Mouse (Mus musculus): ENCODE measurements around the gene Klf14. TPM values are rescaled to one million over a fixed set of nuclear protein-coding genes. Genes with fewer than 3 reads are reported as not detected.

Klf14 gene
- polyA plus RNA-seq, 1 experiment from 2014 or later, result 2.3 TPM

GRCm38 (mm10) chr6:30957784-30958735 lies 818 bp downstream of the Klf14 start:
- Histone ChIP-seq H3K4me2 (peak overlapping the region; percentile 77), H3K36me3 (ENCODE audit: control insufficient read depth, insufficient read depth, low read length) (peaks cover 3% of the 10 kb centered on the region; the same call in 1 of the 2 replicates), H3K9ac (ENCODE audit: low read depth, low read length) (peak overlapping the region; percentile 28; the same call in 1 of the 2 replicates), H3K27ac (ENCODE audit: low read depth, low read length) (no peak overlapping the region), H3K4me1 (ENCODE audit: control insufficient read depth, insufficient read depth, low read length) (no peaks in the 10 kb centered on the region), H3K4me3 (ENCODE audit: low read depth, low read length) (peak overlapping the region; percentile 64), H3K27me3 (ENCODE audit: control insufficient read depth, insufficient read depth, low read length) (peaks cover 32% of the 10 kb centered on the region), H3K9me3 (replicated peaks; ENCODE audit: control insufficient read depth, low read length) (peaks cover 23% of the 10 kb centered on the region)
- no peak for ATAC-seq (replicated peaks; ENCODE audit: insufficient number of reproducible peaks, low FRiP score, low TSS enrichment)
- WGBS (ENCODE audit: insufficient replicate concordance), result 5% methylated on average over 83 of the region's 84 CpGs

- ATAC-seq (replicated peaks; ENCODE audit: insufficient number of reproducible peaks, low FRiP score, low TSS enrichment), result no peak
- H3K27me3 ChIP-seq (ENCODE audit: control insufficient read depth, insufficient read depth, low read length), result no peaks in the 10 kb centered on the region
- H3K36me3 ChIP-seq (ENCODE audit: control insufficient read depth, insufficient read depth, low read length), result no peaks in the 10 kb centered on the region
- no peak overlapping the region for H3K4me2 ChIP-seq
- 71% methylated on average over 5 of the region's 5 CpGs for WGBS (ENCODE audit: insufficient replicate concordance)
- no peaks in the 10 kb centered on the region for H3K4me1 ChIP-seq (ENCODE audit: control insufficient read depth, insufficient read depth, low read length)
- H3K9me3 ChIP-seq (replicated peaks; ENCODE audit: control insufficient read depth, low read length), result no peaks in the 10 kb centered on the region
- H3K27ac ChIP-seq (ENCODE audit: low read depth, low read length), result no peak overlapping the region
- no peak overlapping the region for H3K4me3 ChIP-seq (ENCODE audit: low read depth, low read length)
- no peak overlapping the region for H3K9ac ChIP-seq (ENCODE audit: low read depth, low read length)
These were observed 19.6 kb downstream of the Klf14 start for GRCm38 (mm10) chr6:30939264-30939663.

- no peak overlapping the region for H3K27ac ChIP-seq (ENCODE audit: low read depth, low read length)
- WGBS (ENCODE audit: insufficient replicate concordance), result 49% methylated on average over 2 of the region's 2 CpGs
- H3K4me3 ChIP-seq (ENCODE audit: low read depth, low read length), result no peak overlapping the region
- H3K9me3 ChIP-seq (replicated peaks; ENCODE audit: control insufficient read depth, low read length), result no peaks in the 10 kb centered on the region
- no peaks in the 10 kb centered on the region for H3K4me1 ChIP-seq (ENCODE audit: control insufficient read depth, insufficient read depth, low read length)
- no peak for ATAC-seq (replicated peaks; ENCODE audit: insufficient number of reproducible peaks, low FRiP score, low TSS enrichment)
- H3K4me2 ChIP-seq, result no peak overlapping the region
- no peak overlapping the region for H3K9ac ChIP-seq (ENCODE audit: low read depth, low read length)
- H3K27me3 ChIP-seq (ENCODE audit: control insufficient read depth, insufficient read depth, low read length), result no peaks in the 10 kb centered on the region
- H3K36me3 ChIP-seq (ENCODE audit: control insufficient read depth, insufficient read depth, low read length), result no peaks in the 10 kb centered on the region
These were observed 36.1 kb downstream of the Klf14 start for GRCm38 (mm10) chr6:30922821-30923220.

- Histone ChIP-seq H3K27ac (ENCODE audit: low read depth, low read length) (no peak overlapping the region), H3K9me3 (replicated peaks; ENCODE audit: control insufficient read depth, low read length) (no peaks in the 10 kb centered on the region), H3K4me3 (ENCODE audit: low read depth, low read length) (no peak overlapping the region), H3K9ac (ENCODE audit: low read depth, low read length) (no peak overlapping the region), H3K27me3 (ENCODE audit: control insufficient read depth, insufficient read depth, low read length) (no peaks in the 10 kb centered on the region), H3K4me1 (ENCODE audit: control insufficient read depth, insufficient read depth, low read length) (no peaks in the 10 kb centered on the region), H3K4me2 (no peak overlapping the region), H3K36me3 (ENCODE audit: control insufficient read depth, insufficient read depth, low read length) (no peaks in the 10 kb centered on the region)
- no peak for ATAC-seq (replicated peaks; ENCODE audit: insufficient number of reproducible peaks, low FRiP score, low TSS enrichment)
- 70% methylated on average over 11 of the region's 11 CpGs for WGBS (ENCODE audit: insufficient replicate concordance)
These were observed 37.1 kb downstream of the Klf14 start for GRCm38 (mm10) chr6:30921826-30922225.

GRCm38 (mm10) chr6:30920834-30921675 lies 37.8 kb downstream of the Klf14 start:
- Histone ChIP-seq H3K27me3 (ENCODE audit: control insufficient read depth, insufficient read depth, low read length) (no peaks in the 10 kb centered on the region), H3K4me3 (ENCODE audit: low read depth, low read length) (peak overlapping the region; percentile 18; the same call in 1 of the 2 replicates), H3K27ac (ENCODE audit: low read depth, low read length) (no peak overlapping the region), H3K9me3 (replicated peaks; ENCODE audit: control insufficient read depth, low read length) (no peaks in the 10 kb centered on the region), H3K4me2 (peak overlapping the region; percentile 50), H3K9ac (ENCODE audit: low read depth, low read length) (peak overlapping the region; percentile 43; the same call in 1 of the 2 replicates), H3K36me3 (ENCODE audit: control insufficient read depth, insufficient read depth, low read length) (no peaks in the 10 kb centered on the region), H3K4me1 (ENCODE audit: control insufficient read depth, insufficient read depth, low read length) (no peaks in the 10 kb centered on the region)
- ATAC-seq (replicated peaks; ENCODE audit: insufficient number of reproducible peaks, low FRiP score, low TSS enrichment), result no peak
- 47% methylated on average over 21 of the region's 21 CpGs for WGBS (ENCODE audit: insufficient replicate concordance)

- H3K9me3 ChIP-seq (replicated peaks; ENCODE audit: control insufficient read depth, low read length), result no peaks in the 10 kb centered on the region
- no peaks in the 10 kb centered on the region for H3K36me3 ChIP-seq (ENCODE audit: control insufficient read depth, insufficient read depth, low read length)
- 81% methylated on average over 2 of the region's 2 CpGs for WGBS (ENCODE audit: insufficient replicate concordance)
- H3K9ac ChIP-seq (ENCODE audit: low read depth, low read length), result no peak within 1 kb of the TSS
- H3K4me1 ChIP-seq (ENCODE audit: control insufficient read depth, insufficient read depth, low read length), result no peaks in the 10 kb centered on the region
- no peak within 1 kb of the TSS for H3K4me2 ChIP-seq
- no peaks in the 10 kb centered on the region for H3K27me3 ChIP-seq (ENCODE audit: control insufficient read depth, insufficient read depth, low read length)
- ATAC-seq (replicated peaks; ENCODE audit: insufficient number of reproducible peaks, low FRiP score, low TSS enrichment), result no peak
- no peak within 1 kb of the TSS for H3K27ac ChIP-seq (ENCODE audit: low read depth, low read length)
- H3K4me3 ChIP-seq (ENCODE audit: low read depth, low read length), result no peak within 1 kb of the TSS
These were observed 43.4 kb downstream of the Klf14 start, which contains the start of gene Tsga13 for GRCm38 (mm10) chr6:30915473-30915872. Tsga13 (minus strand) TSS chr6:30915573.

GRCm38 (mm10) chr6:30907970-30908369 lies 50.9 kb downstream of the Klf14 start:
- H3K4me3 ChIP-seq (ENCODE audit: low read depth, low read length), result no peak overlapping the region
- WGBS (ENCODE audit: insufficient replicate concordance), result 46% methylated on average over 3 of the region's 3 CpGs
- no peak for ATAC-seq (replicated peaks; ENCODE audit: insufficient number of reproducible peaks, low FRiP score, low TSS enrichment)
- H3K36me3 ChIP-seq (ENCODE audit: control insufficient read depth, insufficient read depth, low read length), result no peaks in the 10 kb centered on the region
- H3K9ac ChIP-seq (ENCODE audit: low read depth, low read length), result no peak overlapping the region
- no peak overlapping the region for H3K27ac ChIP-seq (ENCODE audit: low read depth, low read length)
- H3K4me1 ChIP-seq (ENCODE audit: control insufficient read depth, insufficient read depth, low read length), result no peaks in the 10 kb centered on the region
- no peak overlapping the region for H3K4me2 ChIP-seq
- no peaks in the 10 kb centered on the region for H3K27me3 ChIP-seq (ENCODE audit: control insufficient read depth, insufficient read depth, low read length)
- no peaks in the 10 kb centered on the region for H3K9me3 ChIP-seq (replicated peaks; ENCODE audit: control insufficient read depth, low read length)

All from heart, embryonic 11.5 days (tissue).